Comparison of ENCODE assay signal across 8 mouse cellular contexts in the genomic region with DNA sequence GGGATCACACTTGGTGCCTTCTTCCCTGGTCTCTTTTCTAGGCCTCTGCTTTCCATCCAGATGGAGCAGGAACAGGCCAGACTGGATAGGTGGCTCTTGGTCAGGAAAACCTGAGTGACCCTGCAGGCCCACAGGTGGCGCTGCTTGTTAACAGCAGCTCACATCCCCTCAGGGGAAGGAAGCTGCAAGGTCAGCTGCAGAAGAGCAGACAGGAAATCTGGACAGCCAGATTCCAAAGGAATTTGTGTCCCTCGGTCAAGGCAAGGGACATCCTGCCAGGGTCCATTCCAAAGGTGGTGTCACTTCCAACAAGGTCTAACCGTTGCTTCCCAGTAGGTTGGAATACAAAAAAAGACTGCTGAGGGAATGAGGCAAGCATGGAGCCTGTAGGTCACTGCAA. TPM values are rescaled to one million over a fixed set of nuclear protein-coding genes. Genes with fewer than 3 reads are reported as not detected.
DNase-seq lines count a peak whose midpoint lies in the region; ATAC-seq and TF ChIP-seq lines count a peak whose summit lies in the region.

No protein-coding gene starts in this region.

- peaks cover 78% of the 10 kb centered on the region for H3K79me2 ChIP-seq in macrophage (ENCODE audit: inconsistent target)

- H3K9me3 ChIP-seq in heart, embryonic 11.5 days (replicated peaks; ENCODE audit: control insufficient read depth, low read length), result no peaks in the 10 kb centered on the region
- H3K9me3 ChIP-seq in kidney, embryonic 16.5 days (ENCODE audit: low read length), result no peaks in the 10 kb centered on the region

- peaks cover 4% of the 10 kb centered on the region; the same call in 1 of the 2 replicates for H3K4me1 ChIP-seq in cortical plate, adult 2 months (ENCODE audit: control insufficient read depth, insufficient read depth, low read length)
- peaks cover 6% of the 10 kb centered on the region for H3K4me1 ChIP-seq in heart, embryonic 11.5 days (ENCODE audit: control insufficient read depth, insufficient read depth, low read length)
- peaks cover 10% of the 10 kb centered on the region; the same call in 1 of the 2 replicates for H3K4me1 ChIP-seq in kidney, embryonic 16.5 days (ENCODE audit: insufficient read depth, low read length)

- peak overlapping the region; percentile 81 for H3K27ac ChIP-seq in cortical plate, adult 2 months (ENCODE audit: insufficient read depth, low read length)
- peak overlapping the region; percentile 71 for H3K27ac ChIP-seq in heart, embryonic 11.5 days (ENCODE audit: low read depth, low read length)
- H3K27ac ChIP-seq in kidney, embryonic 16.5 days (ENCODE audit: low read length), result peak overlapping the region; percentile 48
- peak overlapping the region; percentile 56 for H3K27ac ChIP-seq in macrophage

- no peaks in the 10 kb centered on the region for H3K27me3 ChIP-seq in heart, embryonic 11.5 days (ENCODE audit: control insufficient read depth, insufficient read depth, low read length)
- H3K27me3 ChIP-seq in kidney, embryonic 16.5 days (ENCODE audit: insufficient read depth, low read length), result no peaks in the 10 kb centered on the region
- H3K27me3 ChIP-seq in splenic B cell, adult 2 months (ENCODE audit: control insufficient read depth, insufficient read depth, low read length, poor library complexity, severe bottlenecking), result no peaks in the 10 kb centered on the region

- H3K4me2 ChIP-seq in heart, embryonic 11.5 days, result no peak overlapping the region
- H3K4me2 ChIP-seq in kidney, embryonic 16.5 days (replicated peaks; ENCODE audit: low read depth, low read length), result no peak overlapping the region

- no peaks in the 10 kb centered on the region for H3K36me3 ChIP-seq in heart, embryonic 11.5 days (ENCODE audit: control insufficient read depth, insufficient read depth, low read length)
- no peaks in the 10 kb centered on the region for H3K36me3 ChIP-seq in kidney, embryonic 16.5 days (ENCODE audit: insufficient read depth, low read length)
- H3K36me3 ChIP-seq in macrophage (ENCODE audit: inconsistent target), result no peaks in the 10 kb centered on the region
- no peaks in the 10 kb centered on the region for H3K36me3 ChIP-seq in splenic B cell, adult 2 months (ENCODE audit: control insufficient read depth, insufficient read depth, low read length, poor library complexity, severe bottlenecking)

- peak; percentile 73; the same call in 1 of the 2 replicates for ATAC-seq in heart, embryonic 11.5 days (replicated peaks; ENCODE audit: insufficient number of reproducible peaks, low FRiP score, low TSS enrichment)
- peak; percentile 80 for ATAC-seq in kidney, embryonic 16.5 days (ENCODE audit: low FRiP score, low TSS enrichment)
- ATAC-seq in activated CD4-positive, CD25-positive, alpha-beta regulatory T cell, adult 4 months, result no peak

- no peak overlapping the region for H3K4me3 ChIP-seq in cortical plate, adult 2 months (ENCODE audit: insufficient read depth, low read length)
- H3K4me3 ChIP-seq in heart, embryonic 11.5 days (ENCODE audit: low read depth, low read length), result no peak overlapping the region
- H3K4me3 ChIP-seq in kidney, embryonic 16.5 days (ENCODE audit: low read length), result no peak overlapping the region
- no peak overlapping the region for H3K4me3 ChIP-seq in macrophage (ENCODE audit: inconsistent target)

- no peak for TF ChIP-seq POLR2A in cortical plate, adult 2 months (IDR thresholded peaks at IDR 0.05; ENCODE audit: extremely low read depth, insufficient read depth, low read length)

- peak; percentile 36; the same call in 1 of the 2 replicates for TF ChIP-seq CTCF in cortical plate, adult 2 months (IDR thresholded peaks at IDR 0.05; ENCODE audit: extremely low read depth, insufficient read depth, low read length)

- WGBS in heart, embryonic 11.5 days (ENCODE audit: insufficient replicate concordance), result 10% methylated on average over 3 of the region's 3 CpGs
- 25% methylated on average over 3 of the region's 3 CpGs for WGBS in kidney, embryonic 16.5 days
- WGBS in macrophage (ENCODE audit: missing documents), result 14% methylated on average over 3 of the region's 3 CpGs

- DNase-seq in 416B (ENCODE audit: low read depth), result peak; percentile 74
- peak; percentile 57 for DNase-seq in NIH3T3 (ENCODE audit: low read depth)
- peak; percentile 54 for DNase-seq in splenic B cell, adult 2 months (ENCODE audit: low read depth, low spot score)

- H3K9ac ChIP-seq in heart, embryonic 11.5 days (ENCODE audit: low read depth, low read length), result no peak overlapping the region
- H3K9ac ChIP-seq in kidney, embryonic 16.5 days (replicated peaks; ENCODE audit: low read length), result no peak overlapping the region

RNA-seq across cellular contexts. Expression of a gene that starts 50.8 kb away (rescaled TPM):
- polyA plus RNA-seq in cortical plate, adult 2 months (2012; rRNA removed), result 137 and 141 TPM in 2 replicates
- 68.5 and 108 TPM in 2 replicates for polyA plus RNA-seq in heart, embryonic 11.5 days (2014; fragmentation: Nextera tagmentation; extraction: Ambion mirVana)
- polyA plus RNA-seq in kidney, embryonic 16.5 days (2015; fragmentation: Nextera tagmentation; extraction: Ambion mirVana), result 37.1 and 38.1 TPM in 2 replicates
- total RNA-seq in macrophage (2018; cell fraction: chromatin; rRNA removed), result 1,000 to 10,000 TPM in 17 of 26 experiments, 100 to 1,000 TPM in 9; 696 to 1,807 (median 1,130) TPM
- total RNA-seq in macrophage (2018; cell fraction: cytosol; rRNA removed), result 100 to 1,000 TPM in 24 of 26 experiments, 10 to 100 TPM in 2; 76.1 to 236 (median 163) TPM
- 100 to 1,000 TPM; 399 to 797 (median 534) TPM for total RNA-seq in macrophage (2018; cell fraction: nucleus; rRNA removed)
- 90.8 to 146 TPM (median 144 TPM) in 3 replicates for polyA plus RNA-seq in macrophage (2018)
- 100 to 1,000 TPM; 141 to 142 TPM for polyA plus RNA-seq in activated CD4-positive, CD25-positive, alpha-beta regulatory T cell, adult 4 months (2017; shearing (Covaris generic))
